Mouse (Mus musculus) midbrain, embryonic 13.5 days (tissue): Measurements from ENCODE around the gene Cpeb4. TPM values are rescaled to one million over a fixed set of nuclear protein-coding genes. Genes with fewer than 3 reads are reported as not detected.
"Not testable (repeated sequence)": the region's sequence is repeated elsewhere in the genome, so short reads cannot be mapped to it uniquely, and the experiment has no call there.

ENCODE experiments used
- ATAC-seq: fragments of 200-750 bp; cut with Nextera tagmentation; 2 replicates; pipeline ENCODE4 v1.8.0; 2017; ENCODE audit warnings: mild to moderate bottlenecking, moderate TSS enrichment, moderate library complexity
- H3K27ac ChIP-seq: fragments of 300-500 bp; sonication (generic); 2 replicates; pipeline ENCODE4 v1.5.1; 2015; ENCODE audit warnings: inconsistent platforms, mild to moderate bottlenecking, moderate library complexity
- H3K27me3 ChIP-seq: fragments of 300-500 bp; sonication (generic); 2 replicates; pipeline ENCODE4 v1.6.1; 2015; ENCODE audit warnings: mild to moderate bottlenecking, inconsistent platforms
- H3K36me3 ChIP-seq: fragments of 300-500 bp; sonication (generic); 2 replicates; pipeline ENCODE4 v1.6.1; 2015; ENCODE audit warnings: mild to moderate bottlenecking, inconsistent platforms
- H3K4me1 ChIP-seq: fragments of 300-500 bp; sonication (generic); replicated peaks from 2 replicates; pipeline ENCODE4 v1.6.1; 2015; ENCODE audit warnings: inconsistent platforms
- H3K4me2 ChIP-seq: fragments of 300-500 bp; sonication (generic); replicated peaks from 2 replicates; pipeline ENCODE4 v1.6.1; 2015; ENCODE audit warnings: moderate library complexity, mild to moderate bottlenecking, inconsistent platforms
- H3K4me3 ChIP-seq: fragments of 300-500 bp; sonication (generic); replicated peaks from 2 replicates; pipeline ENCODE4 v1.5.1; 2015; ENCODE audit warnings: mild to moderate bottlenecking, inconsistent platforms
- H3K9ac ChIP-seq: fragments of 300-500 bp; sonication (generic); replicated peaks from 2 replicates; pipeline ENCODE4 v1.6.1; 2015; ENCODE audit warnings: mild to moderate bottlenecking, inconsistent platforms
- H3K9me3 ChIP-seq: fragments of 300-500 bp; sonication (generic); 2 replicates; pipeline ENCODE4 v1.6.1; 2016; ENCODE audit warnings: mild to moderate bottlenecking, inconsistent platforms
- WGBS: fragments of 180-500 bp; shearing (Covaris S2); methylation state at CpG from one replicate; pipeline ENCODE4 v1.1.7; 2015; 5-methylcytosine and 5-hydroxymethylcytosine counted together
- polyA plus RNA-seq: library from polyadenylated mRNA; unstranded; fragments of >200 nt; fragmentation: Nextera tagmentation; extraction: Ambion mirVana; gene quantifications from 2 replicates; pipeline ENCODE4 v1.2.1, GENCODE M21; 2015

The Cpeb4 gene
- polyA plus RNA-seq, 1 experiment from 2014 or later: 14.2 TPM

- Histone ChIP-seq H3K9me3 (no peaks in the 10 kb centered on the region), H3K4me1 (peaks cover 23% of the 10 kb centered on the region), H3K27ac (no peak overlapping the region), H3K9ac (no peak overlapping the region), H3K4me2 (no peak overlapping the region), H3K27me3 (no peaks in the 10 kb centered on the region), H3K4me3 (no peak overlapping the region), H3K36me3 (no peaks in the 10 kb centered on the region)
- WGBS: 84% methylated on average over 3 of the region's 3 CpGs
- no peak for ATAC-seq
Observed at GRCm38 (mm10) chr11:31835352-31835751, 36.7 kb upstream of the Cpeb4 start.

DNA sequence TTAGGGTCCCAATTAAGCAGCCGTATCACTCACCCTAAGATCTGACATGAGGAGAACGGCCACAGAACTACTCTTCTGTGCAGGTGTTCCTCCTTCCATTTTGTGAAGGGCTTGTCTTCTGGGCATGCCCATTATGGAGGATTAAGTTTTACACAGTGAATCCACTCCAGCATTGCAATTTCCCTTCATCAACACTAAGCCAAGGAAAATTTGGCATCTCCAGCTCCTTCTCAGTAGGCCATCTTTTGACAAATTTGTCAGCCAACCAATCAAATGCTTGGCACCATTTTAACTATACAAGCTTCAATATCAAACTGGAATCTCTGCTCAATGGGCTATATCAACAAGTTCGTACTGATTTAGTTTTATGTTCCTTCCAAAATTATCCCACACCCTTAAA, 34.8 kb upstream of the Cpeb4 start:
- WGBS: 89% methylated on average over 3 of the region's 3 CpGs

GRCm38 (mm10) chr11:31837753-31838152, 34.3 kb upstream of the Cpeb4 start:
- 94% methylated on average over 4 of the region's 4 CpGs for WGBS
- Histone ChIP-seq H3K4me2 (no peak overlapping the region), H3K27me3 (no peaks in the 10 kb centered on the region), H3K4me3 (no peak overlapping the region), H3K4me1 (peaks cover 16% of the 10 kb centered on the region), H3K9me3 (no peaks in the 10 kb centered on the region), H3K36me3 (no peaks in the 10 kb centered on the region), H3K27ac (no peak overlapping the region), H3K9ac (no peak overlapping the region)
- ATAC-seq: no peak

More for the DNA sequence above, 34.8 kb upstream of the Cpeb4 start:
- H3K36me3 ChIP-seq: no peaks in the 10 kb centered on the region
- H3K9ac ChIP-seq: no peak overlapping the region
- H3K4me2 ChIP-seq: no peak overlapping the region
- no peak overlapping the region for H3K4me3 ChIP-seq
- no peak for ATAC-seq
- no peaks in the 10 kb centered on the region for H3K27me3 ChIP-seq
- no peaks in the 10 kb centered on the region for H3K9me3 ChIP-seq
- H3K27ac ChIP-seq: no peak overlapping the region
- peaks cover 16% of the 10 kb centered on the region for H3K4me1 ChIP-seq

DNA sequence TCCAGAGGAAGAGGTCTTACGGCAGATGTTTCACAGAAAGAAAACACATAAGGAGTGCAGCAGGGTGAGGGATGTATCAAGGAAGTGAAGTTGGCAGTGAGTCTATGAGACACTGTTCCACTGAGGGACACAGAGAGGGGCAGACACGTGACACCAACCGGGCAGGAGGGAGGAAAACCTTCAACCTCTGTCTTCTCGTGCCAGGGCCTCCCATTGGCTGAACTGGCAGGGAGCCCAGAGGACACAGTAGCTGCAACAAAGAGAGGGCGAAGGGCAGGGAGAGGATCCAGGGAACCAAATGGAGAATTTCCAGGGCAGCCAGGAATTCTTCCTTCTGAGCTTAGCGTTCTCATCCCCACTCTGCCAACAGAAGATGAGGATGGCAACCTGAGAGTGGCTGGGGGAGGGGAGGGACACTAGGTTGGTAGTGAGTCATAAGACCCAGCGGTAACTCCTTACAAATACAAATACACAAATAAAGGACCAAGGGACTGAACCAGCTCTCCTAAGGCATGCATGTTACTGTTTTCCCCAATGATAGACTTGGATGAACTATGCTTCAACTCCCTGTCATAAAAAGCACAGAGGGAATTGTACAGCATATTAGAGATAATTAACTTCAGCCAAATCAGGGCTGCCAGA, 33.4 kb upstream of the Cpeb4 start:
- Histone ChIP-seq H3K27me3 (no peaks in the 10 kb centered on the region), H3K36me3 (no peaks in the 10 kb centered on the region), H3K27ac (peak overlapping the region; percentile 77), H3K9me3 (no peaks in the 10 kb centered on the region), H3K9ac (no peak overlapping the region), H3K4me2 (no peak overlapping the region), H3K4me3 (no peak overlapping the region), H3K4me1 (peaks cover 19% of the 10 kb centered on the region)
- ATAC-seq: peak; percentile 76
- 45% methylated on average over 7 of the region's 7 CpGs for WGBS

DNA sequence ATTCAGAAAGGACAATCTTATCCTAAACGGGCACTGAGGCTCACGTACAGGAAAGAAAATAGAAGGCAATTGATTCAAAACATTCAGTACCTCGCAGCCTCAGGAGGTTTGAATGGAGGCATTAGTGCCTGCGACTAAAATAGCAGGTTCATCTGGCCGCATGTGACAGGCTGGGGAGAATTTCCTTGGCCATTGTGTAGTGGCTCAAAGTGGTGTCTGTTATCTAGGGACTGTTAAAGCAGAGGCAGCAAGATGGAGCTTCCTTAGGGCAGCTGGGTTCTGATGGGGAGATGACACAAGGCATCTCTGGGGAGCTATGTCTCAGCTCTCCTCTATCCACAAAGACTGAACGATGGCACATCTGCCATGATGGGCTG, 32.9 kb upstream of the Cpeb4 start:
- Histone ChIP-seq H3K36me3 (no peaks in the 10 kb centered on the region), H3K4me3 (no peak overlapping the region), H3K27ac (peak overlapping the region; percentile 77), H3K4me2 (no peak overlapping the region), H3K9me3 (no peaks in the 10 kb centered on the region), H3K4me1 (peaks cover 24% of the 10 kb centered on the region), H3K9ac (no peak overlapping the region), H3K27me3 (no peaks in the 10 kb centered on the region)
- 26% methylated on average over 6 of the region's 6 CpGs for WGBS
- 0 out of 2 replicates have a peak, but pooled peaks have one; percentile 28 for ATAC-seq

DNA sequence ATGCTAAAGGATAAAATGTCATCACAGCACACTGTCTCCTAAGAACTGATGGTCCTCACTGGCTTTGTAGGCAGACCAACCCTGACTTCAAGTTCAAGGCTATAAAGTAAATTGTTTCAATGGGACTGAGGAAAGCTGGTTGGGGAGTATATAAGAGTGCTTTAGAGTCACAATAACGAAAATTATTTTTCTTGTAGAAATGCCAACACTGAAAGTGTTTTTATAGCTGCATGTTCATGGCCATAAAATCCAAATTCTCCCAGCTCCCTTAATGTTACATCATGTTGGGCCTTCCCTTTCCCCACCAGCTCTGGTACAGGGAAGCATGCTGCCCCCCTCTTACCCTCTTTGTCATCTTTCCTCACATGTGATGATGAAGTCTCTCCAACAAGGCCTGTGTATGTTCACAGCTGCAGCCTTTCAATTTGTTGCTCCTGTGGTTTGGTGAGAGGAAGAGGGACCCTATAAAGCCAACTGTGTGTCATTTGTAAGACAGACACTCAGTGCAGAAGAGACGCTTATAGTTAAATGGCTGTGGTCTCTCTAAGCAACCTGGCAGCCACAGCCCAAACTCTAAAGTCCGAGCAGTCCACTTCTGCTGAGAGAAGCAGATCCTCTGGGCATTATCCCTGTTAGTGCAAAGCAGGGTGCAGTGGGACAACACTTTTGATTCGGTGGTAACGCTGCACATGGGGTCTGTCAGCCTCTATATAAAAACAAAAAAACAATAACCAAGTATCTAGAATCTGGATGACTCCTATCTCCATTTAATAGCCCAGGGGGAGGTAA, 29.6 kb upstream of the Cpeb4 start:
- WGBS: 86% methylated on average over 5 of the region's 5 CpGs
- ATAC-seq: no peak

GRCm38 (mm10) chr11:31843177-31843833, 28.7 kb upstream of the Cpeb4 start:
- Histone ChIP-seq H3K4me3 (no peak overlapping the region), H3K36me3 (no peaks in the 10 kb centered on the region), H3K9ac (no peak overlapping the region), H3K4me2 (no peak overlapping the region), H3K4me1 (peaks cover 47% of the 10 kb centered on the region), H3K27me3 (no peaks in the 10 kb centered on the region), H3K9me3 (no peaks in the 10 kb centered on the region), H3K27ac (no peak overlapping the region)
- ATAC-seq: no peak
- 88% methylated on average over 7 of the region's 7 CpGs for WGBS

More for the DNA sequence above, 29.6 kb upstream of the Cpeb4 start:
- no peaks in the 10 kb centered on the region for H3K27me3 ChIP-seq
- H3K27ac ChIP-seq: no peak overlapping the region
- no peaks in the 10 kb centered on the region for H3K36me3 ChIP-seq
- peaks cover 39% of the 10 kb centered on the region for H3K4me1 ChIP-seq
- H3K9me3 ChIP-seq: no peaks in the 10 kb centered on the region
- H3K4me2 ChIP-seq: no peak overlapping the region
- H3K9ac ChIP-seq: no peak overlapping the region
- no peak overlapping the region for H3K4me3 ChIP-seq

DNA sequence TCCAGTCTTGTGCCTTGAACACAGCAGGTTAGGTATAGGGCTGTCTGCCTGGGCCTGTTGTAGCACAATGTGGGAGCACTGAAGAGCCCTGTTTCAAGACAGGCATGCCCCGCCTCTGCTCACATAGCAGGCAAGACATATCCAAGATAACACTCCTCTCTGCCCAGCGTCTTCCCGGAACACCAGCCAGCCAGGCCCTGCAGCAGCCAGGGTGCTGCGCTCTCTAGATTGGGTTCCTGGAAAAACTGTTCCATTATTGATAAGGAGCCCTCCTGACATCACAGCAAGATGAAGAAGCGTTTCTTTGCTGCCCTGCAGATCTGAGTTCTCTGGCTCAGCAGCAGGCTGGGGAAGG, 28.2 kb upstream of the Cpeb4 start:
- H3K9ac ChIP-seq: no peak overlapping the region
- peaks cover 44% of the 10 kb centered on the region for H3K4me1 ChIP-seq
- H3K36me3 ChIP-seq: no peaks in the 10 kb centered on the region
- H3K27me3 ChIP-seq: no peaks in the 10 kb centered on the region
- no peaks in the 10 kb centered on the region for H3K9me3 ChIP-seq
- H3K27ac ChIP-seq: no peak overlapping the region
- H3K4me3 ChIP-seq: no peak overlapping the region
- WGBS: 69% methylated on average over 5 of the region's 5 CpGs
- ATAC-seq: no peak
- H3K4me2 ChIP-seq: no peak overlapping the region

DNA sequence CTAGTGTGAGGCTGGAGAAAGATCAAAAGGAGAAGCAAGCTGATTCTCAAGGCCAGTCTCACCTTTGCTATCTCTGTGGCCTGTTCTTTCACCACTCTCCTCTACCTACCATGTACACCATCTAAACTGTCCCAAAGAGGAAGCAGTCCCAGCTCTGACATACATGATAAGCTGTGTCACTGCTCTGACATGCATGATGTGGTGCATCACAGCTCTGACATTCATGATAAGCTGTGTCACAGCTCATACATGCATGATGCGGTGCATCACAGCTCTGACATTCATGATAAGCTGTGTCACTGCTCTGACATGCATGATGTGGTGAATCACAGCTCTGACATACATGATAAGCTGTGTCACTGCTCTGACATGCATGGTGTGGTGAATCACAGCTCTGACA, 26.9 kb upstream of the Cpeb4 start:
- not testable (repeated sequence) for H3K9me3 ChIP-seq, H3K27me3 ChIP-seq, H3K36me3 ChIP-seq, ATAC-seq, H3K9ac ChIP-seq, H3K4me3 ChIP-seq, H3K27ac ChIP-seq, H3K4me2 ChIP-seq
- H3K4me1 ChIP-seq: peaks cover 35% of the 10 kb centered on the region
- 100% methylated on average over 1 of the region's 1 CpGs for WGBS

- no peak overlapping the region for H3K9ac ChIP-seq
- H3K4me1 ChIP-seq: peaks cover 42% of the 10 kb centered on the region
- no peaks in the 10 kb centered on the region for H3K36me3 ChIP-seq
- no peaks in the 10 kb centered on the region for H3K27me3 ChIP-seq
- peak overlapping the region; percentile 80 for H3K27ac ChIP-seq
- peak overlapping the region; percentile 33 for H3K4me2 ChIP-seq
- ATAC-seq: peak; percentile 97
- H3K4me3 ChIP-seq: no peak overlapping the region
- no peaks in the 10 kb centered on the region for H3K9me3 ChIP-seq
- 16% methylated on average over 9 of the region's 9 CpGs for WGBS
Observed at GRCm38 (mm10) chr11:31846771-31847468, 25.1 kb upstream of the Cpeb4 start.

DNA sequence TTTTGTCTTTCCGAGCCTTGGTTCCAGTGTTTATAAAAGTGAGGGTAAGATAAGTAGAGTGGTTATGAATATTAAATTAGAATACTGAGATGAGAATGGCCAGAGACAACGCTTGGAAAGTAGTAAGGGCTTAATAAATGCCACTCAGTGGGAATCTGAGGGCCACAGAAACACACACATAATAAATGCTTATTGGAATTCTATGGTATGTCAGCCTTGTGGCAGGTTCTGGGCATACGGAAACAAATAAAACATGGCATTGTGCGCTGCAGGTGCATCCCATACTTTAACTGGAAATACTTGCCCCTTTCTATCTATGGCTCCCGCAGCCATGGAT, 24.6 kb upstream of the Cpeb4 start:
- Histone ChIP-seq H3K4me1 (peaks cover 42% of the 10 kb centered on the region), H3K9ac (no peak overlapping the region), H3K27me3 (no peaks in the 10 kb centered on the region), H3K36me3 (no peaks in the 10 kb centered on the region), H3K4me3 (no peak overlapping the region), H3K27ac (peak overlapping the region; percentile 80), H3K4me2 (peak overlapping the region; percentile 33), H3K9me3 (no peaks in the 10 kb centered on the region)
- ATAC-seq: peak; percentile 32; the same call in 1 of the 2 replicates
- WGBS: 38% methylated on average over 5 of the region's 5 CpGs

- Histone ChIP-seq H3K4me3 (no peak overlapping the region), H3K36me3 (no peaks in the 10 kb centered on the region), H3K27me3 (no peaks in the 10 kb centered on the region), H3K9ac (no peak overlapping the region), H3K27ac (0 out of 2 replicates have a peak overlapping the region, but pooled peaks have one; percentile 80), H3K4me2 (no peak overlapping the region), H3K4me1 (peaks cover 37% of the 10 kb centered on the region), H3K9me3 (no peaks in the 10 kb centered on the region)
- 83% methylated on average over 4 of the region's 4 CpGs for WGBS
- ATAC-seq: no peak
Observed at GRCm38 (mm10) chr11:31848725-31849124, 23.3 kb upstream of the Cpeb4 start.
